Mouse (Mus musculus): ENCODE data around the gene Dennd2a. TPM values are rescaled to one million over a fixed set of nuclear protein-coding genes. Genes with fewer than 3 reads are reported as not detected.

Gene Dennd2a
- 10 to 100 TPM in 1 of 2 experiments, 1 to 10 TPM in 1; 8.2 to 10.9 TPM for total RNA-seq (2021)
- long read RNA-seq, experiment 1, full-length matches to known transcripts, result 2 of 5 reads
- long read RNA-seq, experiment 1, partial matches to known transcripts, result 2 of 5 reads
- long read RNA-seq, experiment 1, other reads (novel, unspliced or antisense), result 1 of 5 reads
- long read RNA-seq, experiment 2, full-length matches to known transcripts, result 2 of 3 reads
- long read RNA-seq, experiment 2, partial matches to known transcripts, result 0 of 3 reads
- long read RNA-seq, experiment 2, other reads (novel, unspliced or antisense), result 1 of 3 reads

- DNase-seq, result peak; percentile 89
- intact Hi-C loops (cut with DNase I; ENCODE audit: low total_unique reads), result no loop called here
Observed at GRCm38 (mm10) chr6:39557723-39558261, at the start of gene Dennd2a. TSS of gene Dennd2a (minus strand) at chr6:39557867.

DNA sequence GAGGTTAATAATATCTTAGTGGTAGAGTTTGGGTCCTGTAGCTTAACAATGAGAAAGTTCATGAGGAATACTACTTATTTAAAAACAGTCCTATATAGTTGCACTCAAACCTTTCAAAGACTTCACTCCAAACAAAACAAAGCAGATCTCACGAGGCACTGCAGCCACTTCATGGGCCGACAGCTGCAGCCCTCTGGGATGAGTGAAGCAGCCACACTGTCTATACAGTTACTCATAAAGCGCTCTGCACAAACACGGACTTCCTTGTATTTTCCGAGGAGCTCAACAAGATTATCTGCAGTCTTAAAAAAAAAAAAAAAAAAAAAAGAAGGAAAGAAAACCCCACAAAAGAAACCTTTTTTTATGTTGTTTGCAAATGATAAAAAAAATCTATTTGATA, 49.7 kb upstream of the Dennd2a start:
- DNase-seq, result no peak
- intact Hi-C loops (cut with DNase I; ENCODE audit: low total_unique reads), result no loop called here

DNA sequence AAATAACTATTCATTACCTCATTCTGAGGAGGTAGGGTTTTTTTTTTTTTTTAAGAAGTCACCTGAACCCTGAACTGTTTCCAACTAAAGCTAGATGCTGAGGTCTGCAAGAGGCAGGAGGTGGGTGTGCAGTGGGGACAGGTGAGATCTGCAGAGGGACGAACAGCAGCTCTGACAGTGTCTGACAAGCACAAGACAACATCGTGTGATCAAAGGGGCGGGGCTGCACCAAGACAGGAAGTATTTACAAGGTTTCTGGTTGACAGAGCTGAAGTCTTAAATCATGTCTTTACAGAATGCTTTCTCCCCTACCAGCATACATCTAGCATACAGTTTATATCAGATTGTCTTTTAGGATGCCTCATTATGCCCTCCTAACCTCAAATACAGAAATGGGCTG, 49.2 kb upstream of the Dennd2a start:
- no peak for DNase-seq
- intact Hi-C loops (cut with DNase I; ENCODE audit: low total_unique reads), result no loop called here

- DNase-seq, result no peak
- intact Hi-C loops (cut with DNase I; ENCODE audit: low total_unique reads), result no loop called here
Observed at GRCm38 (mm10) chr6:39606056-39606455, 48.4 kb upstream of the Dennd2a start.

- intact Hi-C loops (cut with DNase I; ENCODE audit: low total_unique reads), result no loop called here
- DNase-seq, result no peak
Observed at GRCm38 (mm10) chr6:39604565-39604964, 46.9 kb upstream of the Dennd2a start.

DNA sequence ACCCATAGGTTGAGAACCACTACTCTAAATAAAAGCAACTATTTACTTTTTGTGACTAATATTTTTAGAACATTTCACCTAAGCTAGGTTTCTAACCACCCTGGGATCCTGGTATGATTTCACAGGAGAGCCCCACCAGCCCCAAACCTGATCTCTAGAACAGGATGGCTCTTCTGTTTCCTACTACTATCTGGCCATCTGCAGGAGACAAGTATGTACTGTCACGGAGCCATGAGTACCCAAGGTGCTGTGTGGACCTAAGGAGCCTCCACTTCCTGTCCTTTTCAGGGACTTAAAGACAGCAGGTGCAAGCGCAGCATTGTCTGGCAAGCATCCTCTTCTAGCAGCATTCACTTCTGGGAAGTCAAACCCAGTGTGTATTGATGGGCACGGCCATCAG, 44.2 kb upstream of the Dennd2a start:
- intact Hi-C loops (cut with DNase I; ENCODE audit: low total_unique reads), result no loop called here

DNA sequence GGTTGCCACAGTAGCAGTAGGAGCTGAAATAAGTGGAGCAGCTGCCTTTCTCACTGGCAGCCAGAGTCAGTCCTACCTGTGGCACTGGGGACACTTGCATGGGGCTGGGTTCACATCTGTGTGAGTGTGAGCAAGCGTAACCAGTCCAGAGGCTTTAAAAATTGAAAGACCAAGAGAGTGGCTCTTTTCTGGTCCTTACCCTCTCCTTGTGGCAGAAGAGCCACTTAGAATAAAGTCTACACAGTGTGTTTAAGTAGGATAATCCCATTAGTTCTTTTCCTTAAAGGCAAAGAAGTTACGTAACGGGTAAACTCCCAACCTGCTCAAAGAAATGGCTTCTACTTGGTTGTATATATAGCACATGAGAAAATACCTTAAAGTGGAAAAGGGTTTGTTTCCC, 43.2 kb upstream of the Dennd2a start:
- no peak for DNase-seq
- intact Hi-C loops (cut with DNase I; ENCODE audit: low total_unique reads), result no loop called here

More for the DNA sequence above, 44.2 kb upstream of the Dennd2a start:
- no peak for DNase-seq

GRCm38 (mm10) chr6:39592401-39593214, 34.9 kb upstream of the Dennd2a start, which contains the start of gene Ndufb2:
TSS of gene Ndufb2 (plus strand) at chr6:39592574.
- DNase-seq, result peak; percentile 93
- intact Hi-C loops (cut with DNase I; ENCODE audit: low total_unique reads), result no loop called here

DNA sequence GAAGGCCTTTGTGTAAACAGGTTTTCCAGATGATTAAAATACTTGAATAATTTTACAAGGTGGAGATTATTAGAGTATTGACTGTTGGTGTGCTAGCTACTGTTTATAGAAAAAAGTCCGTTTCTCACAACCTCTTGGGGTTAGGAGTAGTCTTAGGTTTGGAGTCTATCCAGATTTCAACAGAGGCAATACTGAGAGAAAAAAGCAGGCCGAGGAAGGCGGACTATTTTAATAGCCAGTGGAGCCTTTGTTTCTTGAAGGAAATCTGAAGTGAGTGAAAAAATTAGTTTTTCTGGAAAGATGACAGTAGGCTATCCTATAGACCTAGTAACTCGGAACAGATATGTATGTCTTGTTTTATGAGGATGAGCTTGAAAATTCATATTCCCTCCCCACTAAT, 33.8 kb upstream of the Dennd2a start:
- no peak for DNase-seq
- intact Hi-C loops (cut with DNase I; ENCODE audit: low total_unique reads), result no loop called here

- intact Hi-C loops (cut with DNase I; ENCODE audit: low total_unique reads), result no loop called here
- no peak for DNase-seq
Observed at GRCm38 (mm10) chr6:39585517-39585916, 27.9 kb upstream of the Dennd2a start, which contains the start of gene Gm42420. TSS of gene Gm42420 (plus strand) at chr6:39585753.

DNA sequence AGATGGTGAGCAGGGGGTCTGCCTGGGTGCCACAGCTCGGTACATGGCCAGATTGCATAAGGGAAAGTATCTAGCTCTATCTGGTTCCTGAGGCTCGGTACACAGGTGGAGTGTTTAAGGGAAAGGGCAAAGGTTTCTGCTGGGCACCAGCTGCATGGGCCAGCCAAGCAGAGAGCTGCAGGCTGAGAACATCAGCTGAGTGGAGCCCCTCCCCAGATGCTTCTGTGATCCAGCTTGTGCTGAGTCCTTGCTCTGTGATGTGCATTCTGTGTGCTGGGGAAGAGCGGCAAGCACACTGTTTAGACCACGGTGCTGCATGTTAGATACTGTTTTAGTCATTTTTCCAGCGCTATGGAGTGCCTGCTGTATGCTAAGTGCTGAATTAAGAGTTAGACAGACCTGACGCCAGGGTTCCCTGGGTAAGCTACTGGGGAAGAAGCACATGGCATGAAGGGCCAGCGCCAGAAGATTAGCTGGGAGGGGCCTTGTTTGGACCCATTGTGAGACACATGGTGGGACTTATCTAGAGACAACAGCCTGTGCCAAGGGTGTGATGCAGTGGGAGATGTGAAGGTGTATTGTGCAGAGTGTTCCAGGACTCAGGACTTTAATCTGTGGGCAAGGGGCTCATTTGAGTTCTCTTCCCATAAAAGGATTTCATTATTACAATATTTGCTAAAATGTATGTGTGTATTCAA, 23.6 kb upstream of the Dennd2a start:
- intact Hi-C loops (cut with DNase I; ENCODE audit: low total_unique reads), result no loop called here
- no peak for DNase-seq

- intact Hi-C loops (cut with DNase I; ENCODE audit: low total_unique reads), result no loop called here
- no peak for DNase-seq
Observed at GRCm38 (mm10) chr6:39580558-39580957, 22.9 kb upstream of the Dennd2a start.

GRCm38 (mm10) chr6:39579552-39579951, 21.9 kb upstream of the Dennd2a start:
- DNase-seq, result no peak
- intact Hi-C loops (cut with DNase I; ENCODE audit: low total_unique reads), result no loop called here

- DNase-seq, result no peak
- intact Hi-C loops (cut with DNase I; ENCODE audit: low total_unique reads), result no loop called here
Observed at GRCm38 (mm10) chr6:39574951-39575350, 17.3 kb upstream of the Dennd2a start.

DNA sequence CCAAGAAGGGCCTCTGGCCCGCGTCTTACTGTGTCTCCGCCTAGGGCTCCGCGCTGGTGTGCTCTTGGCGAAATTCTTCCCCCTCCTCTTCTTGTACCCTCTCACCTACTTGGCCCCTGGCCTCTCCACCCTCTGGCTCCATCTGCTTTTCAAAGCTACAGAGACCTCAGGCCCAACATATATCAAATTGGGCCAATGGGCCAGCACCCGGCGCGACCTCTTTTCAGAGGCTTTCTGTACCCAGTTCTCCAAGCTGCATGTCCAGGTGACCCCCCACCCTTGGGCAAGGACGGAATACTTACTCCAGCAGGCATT, 16.8 kb upstream of the Dennd2a start:
- intact Hi-C loops (cut with DNase I; ENCODE audit: low total_unique reads), result no loop called here
- no peak for DNase-seq

DNA sequence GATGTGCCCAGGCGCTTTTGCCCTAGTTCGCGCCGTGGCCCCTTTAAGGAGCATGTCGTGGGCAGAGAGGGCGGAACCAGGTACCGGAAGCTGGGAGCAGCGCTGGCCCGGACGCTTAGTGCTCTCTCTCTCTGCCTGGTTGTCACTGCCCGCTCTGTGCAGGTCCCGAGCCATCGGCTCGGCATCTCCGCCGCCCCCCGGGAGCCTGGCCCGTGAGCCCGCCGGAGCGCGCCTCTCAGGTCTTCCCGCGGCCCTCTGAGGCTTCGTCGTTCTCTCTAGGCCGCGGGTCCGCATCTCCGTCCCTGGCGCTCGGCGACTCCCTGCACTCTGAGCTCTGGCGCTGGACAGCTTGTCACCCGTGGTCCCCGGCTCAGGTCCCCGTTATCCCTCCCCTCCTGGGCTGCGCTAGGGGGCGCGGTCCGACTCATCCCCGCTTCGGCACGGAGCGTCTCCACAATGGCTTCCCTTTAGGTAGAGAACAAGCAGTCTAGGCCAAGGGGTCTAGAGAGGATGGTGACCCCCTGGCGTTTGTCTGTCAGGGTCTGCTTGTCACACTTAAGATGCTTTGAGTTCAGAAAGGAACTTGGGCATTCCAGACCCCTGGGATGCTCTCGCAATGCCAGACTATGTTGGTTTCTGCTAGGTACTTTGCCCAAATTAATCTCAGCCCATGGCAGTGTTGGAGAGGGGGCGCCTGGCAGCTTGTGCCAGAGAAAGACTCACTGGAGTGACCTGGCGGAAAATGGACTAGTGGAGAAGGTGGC, 16.3 kb upstream of the Dennd2a start, which contains the start of gene Adck2:
TSS of gene Adck2 (plus strand) at position 83 of the 764 bp plus-strand sequence.
- intact Hi-C loops (cut with DNase I; ENCODE audit: low total_unique reads), result no loop called here
- DNase-seq, result peak; percentile 78

DNA sequence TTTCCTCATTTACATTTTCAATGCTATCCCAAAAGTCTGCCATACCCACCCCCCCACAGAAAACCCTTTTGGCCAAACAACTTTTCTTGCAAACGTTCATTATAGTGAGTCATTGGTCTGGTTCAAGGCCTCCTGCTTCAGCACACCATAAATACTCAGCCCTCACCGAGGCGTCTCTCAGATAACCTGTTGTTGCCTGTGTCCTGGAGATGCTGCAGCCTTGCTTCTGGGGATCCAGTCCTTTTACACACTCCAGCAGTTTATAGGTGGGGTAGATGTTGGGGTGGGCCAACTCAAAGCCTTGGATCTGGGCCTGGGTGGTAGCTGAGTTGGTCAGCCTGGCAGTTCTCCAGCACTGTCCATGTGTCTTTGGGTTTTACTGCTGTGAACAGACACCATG, 12.8 kb upstream of the Dennd2a start:
- DNase-seq, result no peak
- intact Hi-C loops (cut with DNase I; ENCODE audit: low total_unique reads), result no loop called here

- DNase-seq, result no peak
- intact Hi-C loops (cut with DNase I; ENCODE audit: low total_unique reads), result no loop called here
Observed at GRCm38 (mm10) chr6:39567528-39567927, 9.9 kb upstream of the Dennd2a start.

Measured in gastrocnemius, postnatal 14 days (tissue).